Mouse (Mus musculus) heart, adult 9 months (tissue): ENCODE data around the gene Plod1.
"Not testable (repeated sequence)": the region's sequence is repeated elsewhere in the genome, so short reads cannot be mapped to it uniquely, and the experiment has no call there.

ENCODE experiments used
- DNase-seq, 2 experiments: peaks; one replicate each; pipeline ENCODE4 v3.0.0; 2022; ENCODE audit warnings: low spot score in 2 of 2

Plod1 gene

GRCm38 (mm10) chr4:147896411-147896810, 40.2 kb downstream of the Plod1 start:
- DNase-seq = no peak

- no peak for DNase-seq
Measured at GRCm38 (mm10) chr4:147895815-147896330, 40.7 kb downstream of the Plod1 start.

DNA sequence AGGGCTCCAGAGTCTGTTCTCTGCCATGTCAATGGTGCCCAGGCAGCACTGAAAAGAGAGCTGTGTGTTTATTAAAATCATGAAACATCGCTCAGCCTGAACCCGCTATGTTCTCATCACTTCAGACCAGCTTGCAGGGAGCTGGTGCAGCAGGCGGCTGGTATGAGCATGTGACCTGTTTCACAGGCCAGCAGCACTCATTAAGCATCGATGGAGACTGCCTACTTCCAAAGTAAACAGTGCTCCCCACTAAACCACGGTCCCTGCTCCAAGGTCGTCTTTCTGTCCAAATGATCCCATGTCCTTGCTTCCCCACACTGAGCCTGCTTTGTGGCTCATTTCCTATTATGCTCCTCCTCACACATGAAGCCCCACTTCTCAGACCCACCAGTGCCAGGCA, 46.2 kb downstream of the Plod1 start:
- no peak for DNase-seq

DNA sequence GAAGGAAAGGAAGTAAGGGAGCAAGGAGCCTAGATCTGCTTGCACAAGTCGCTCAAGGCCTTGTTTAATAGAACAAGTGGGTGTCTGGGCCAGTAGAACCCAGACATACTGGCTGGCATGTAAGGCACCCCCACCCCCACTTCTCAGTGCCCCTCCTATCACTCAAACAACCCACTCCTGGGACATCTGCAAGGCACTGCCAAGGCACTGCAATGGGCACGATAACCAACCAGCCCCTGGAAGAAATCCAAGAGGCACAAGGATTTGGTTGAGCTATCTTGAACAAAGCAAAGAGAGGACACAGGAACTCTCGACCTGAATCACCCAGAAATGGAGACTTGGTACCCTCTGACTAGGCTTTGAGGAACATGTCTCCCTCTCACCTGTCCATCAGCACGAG, 48.3 kb downstream of the Plod1 start:
- no peak for DNase-seq

DNA sequence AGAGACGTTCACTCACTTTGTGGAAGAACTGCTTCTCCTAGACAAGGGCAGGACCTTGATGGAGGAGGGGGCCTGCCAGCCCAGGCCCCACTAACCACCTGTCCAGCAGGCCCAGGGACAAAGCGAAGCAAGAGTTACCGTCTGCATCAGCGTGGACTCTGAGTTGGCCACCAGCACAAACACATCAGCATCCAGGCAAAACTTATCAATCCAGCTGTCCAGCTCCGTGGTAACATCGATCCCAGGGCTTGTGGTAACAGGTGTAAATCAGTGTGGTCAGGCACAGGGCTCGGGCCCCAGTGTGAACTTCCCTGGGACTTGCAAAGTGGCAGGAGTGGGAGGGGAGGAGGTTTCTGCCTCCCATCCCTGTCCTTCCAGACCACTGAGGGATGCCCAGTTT, 49.3 kb downstream of the Plod1 start:
- no peak for DNase-seq

DNA sequence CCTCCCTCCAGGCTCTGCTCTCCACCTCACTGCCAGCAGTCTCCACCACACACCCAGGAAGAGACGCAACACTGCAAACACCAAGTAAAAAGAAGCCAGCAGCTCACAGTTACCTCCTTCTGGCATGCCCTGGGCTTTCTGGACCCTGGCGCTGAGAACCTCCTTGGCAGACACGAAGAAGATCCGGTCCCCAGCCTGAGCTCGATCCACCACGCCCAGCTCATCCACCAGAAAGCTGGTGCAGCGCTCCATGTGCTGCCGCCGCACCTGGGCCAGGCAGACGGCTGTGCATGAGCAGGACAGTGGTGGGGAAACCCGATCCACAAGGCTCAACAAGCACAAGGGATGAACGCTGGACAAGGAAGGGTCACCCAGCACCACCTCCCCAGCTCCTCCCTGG, 50.4 kb downstream of the Plod1 start:
- DNase-seq = no peak

- no peak for DNase-seq
Measured at GRCm38 (mm10) chr4:147884138-147884537, 52.4 kb downstream of the Plod1 start.

DNA sequence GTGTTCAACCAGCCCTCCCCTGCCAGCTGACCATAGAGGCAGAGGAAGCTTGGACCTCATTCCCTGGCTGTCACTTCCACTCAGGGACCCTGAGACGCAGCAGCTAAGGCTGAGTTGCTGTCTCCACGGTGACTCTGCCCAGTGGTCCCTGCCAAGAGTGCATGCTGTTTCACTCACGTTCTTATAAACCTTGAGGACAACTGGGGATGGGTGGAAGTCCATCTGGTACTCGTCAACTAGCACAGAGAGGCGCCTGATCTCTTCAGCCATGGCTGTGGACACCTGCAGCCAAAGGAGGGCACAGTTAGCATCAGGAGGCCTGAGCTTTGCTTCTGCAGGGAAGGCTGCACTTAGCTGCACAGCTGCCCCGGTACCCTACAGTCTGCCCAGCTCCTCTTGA, 53.5 kb downstream of the Plod1 start:
- DNase-seq = no peak

DNA sequence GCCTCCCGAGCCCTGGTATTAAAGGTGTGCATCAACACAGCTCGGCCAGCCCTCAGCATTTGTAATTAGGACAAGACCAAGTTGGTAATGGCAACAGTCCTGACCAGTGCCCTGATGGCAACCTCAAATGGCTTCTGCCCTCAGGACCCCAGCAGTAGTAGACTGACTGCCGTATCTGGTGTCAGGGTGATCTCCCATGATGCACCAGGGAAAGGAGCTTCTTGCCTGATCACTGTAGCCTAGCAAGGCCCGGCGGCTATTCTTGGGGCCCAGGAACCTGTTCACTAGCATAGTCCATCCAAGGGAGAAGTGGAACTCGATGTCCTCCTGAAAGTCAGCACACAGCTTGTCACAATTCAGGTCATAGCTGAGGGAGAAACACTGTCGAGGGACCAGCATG, 54.8 kb downstream of the Plod1 start:
- DNase-seq = no peak

DNA sequence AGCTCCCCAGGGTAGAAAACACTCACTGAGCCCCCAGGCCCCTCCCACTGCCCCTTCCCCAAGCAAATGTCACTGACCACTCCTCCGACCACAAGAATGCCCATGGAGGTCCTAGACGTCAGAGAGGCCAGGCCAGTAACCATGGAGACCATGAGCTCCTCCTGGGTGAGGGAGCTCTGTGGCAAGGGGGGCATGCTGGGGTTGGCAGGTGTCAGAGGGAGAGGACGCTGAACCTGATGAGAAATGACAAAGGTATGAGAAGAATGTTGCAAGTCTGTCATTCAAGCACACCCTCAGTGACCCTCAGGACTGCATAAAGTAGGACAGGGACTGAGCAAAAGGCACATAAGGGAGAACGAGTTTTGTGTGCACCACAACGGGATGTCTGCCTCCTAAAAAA, 56.7 kb downstream of the Plod1 start:
- no peak for DNase-seq

GRCm38 (mm10) chr4:147879456-147879855, 57.1 kb downstream of the Plod1 start:
- no peak for DNase-seq

DNA sequence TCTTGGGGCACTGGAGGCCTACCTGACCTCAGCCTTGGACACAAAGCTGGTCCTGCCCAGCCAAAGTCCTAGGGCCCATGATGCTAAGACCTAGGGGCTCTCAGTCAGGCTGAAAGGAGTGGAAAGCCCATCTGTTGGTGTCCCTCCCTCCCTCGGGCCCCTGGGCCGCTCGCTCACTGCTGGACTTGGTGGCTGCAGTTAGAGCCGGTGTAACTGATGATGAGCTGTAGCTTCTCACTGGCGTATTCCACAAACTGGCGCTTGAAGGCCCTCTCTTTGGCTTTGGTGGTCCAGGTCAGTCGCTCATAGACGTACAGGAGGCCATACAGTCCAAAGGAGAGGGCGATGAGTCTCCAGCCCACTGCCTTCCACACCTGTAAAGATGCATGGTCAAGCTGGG, 58.0 kb downstream of the Plod1 start:
- DNase-seq = no peak

GRCm38 (mm10) chr4:147875852-147876575, 60.6 kb downstream of the Plod1 start:
- no peak for DNase-seq

- no peak for DNase-seq
Measured at GRCm38 (mm10) chr4:147869238-147869637, 67.3 kb downstream of the Plod1 start.

DNA sequence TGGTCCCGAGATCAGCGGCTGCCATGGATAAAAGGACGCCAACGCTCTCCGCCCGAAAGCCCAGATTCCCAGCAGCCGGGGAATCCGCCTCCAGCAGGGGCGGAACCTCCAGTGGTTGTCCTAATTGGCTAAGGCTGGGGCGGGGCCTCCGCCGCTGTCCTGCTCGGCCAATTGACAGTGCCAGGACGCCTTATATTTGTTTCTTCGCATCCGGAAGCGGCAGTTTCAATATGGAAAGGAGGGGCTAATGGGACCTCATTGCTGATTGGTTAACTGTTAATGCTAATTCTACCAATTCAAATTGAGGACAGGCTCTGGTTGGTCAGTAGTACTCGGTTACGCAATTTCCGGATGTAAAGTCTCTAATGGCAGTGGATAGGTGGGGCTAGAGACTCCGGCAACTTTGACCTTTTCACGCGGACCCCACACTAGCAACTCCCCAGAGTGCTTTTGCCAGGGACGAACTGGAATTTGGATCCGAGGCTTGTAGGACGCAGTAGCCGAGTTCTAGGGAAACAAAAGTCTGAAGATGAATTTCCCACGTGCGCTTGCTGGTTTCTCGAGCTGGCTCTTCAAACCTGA, 68.0 kb downstream of the Plod1 start, which contains the start of the genes Miip and Fv1:
Miip (minus strand) TSS at position 367 of the 582 bp plus-strand sequence.
Fv1 (plus strand) TSS at position 530 of the 582 bp plus-strand sequence.
- DNase-seq = peak; percentile 99

DNA sequence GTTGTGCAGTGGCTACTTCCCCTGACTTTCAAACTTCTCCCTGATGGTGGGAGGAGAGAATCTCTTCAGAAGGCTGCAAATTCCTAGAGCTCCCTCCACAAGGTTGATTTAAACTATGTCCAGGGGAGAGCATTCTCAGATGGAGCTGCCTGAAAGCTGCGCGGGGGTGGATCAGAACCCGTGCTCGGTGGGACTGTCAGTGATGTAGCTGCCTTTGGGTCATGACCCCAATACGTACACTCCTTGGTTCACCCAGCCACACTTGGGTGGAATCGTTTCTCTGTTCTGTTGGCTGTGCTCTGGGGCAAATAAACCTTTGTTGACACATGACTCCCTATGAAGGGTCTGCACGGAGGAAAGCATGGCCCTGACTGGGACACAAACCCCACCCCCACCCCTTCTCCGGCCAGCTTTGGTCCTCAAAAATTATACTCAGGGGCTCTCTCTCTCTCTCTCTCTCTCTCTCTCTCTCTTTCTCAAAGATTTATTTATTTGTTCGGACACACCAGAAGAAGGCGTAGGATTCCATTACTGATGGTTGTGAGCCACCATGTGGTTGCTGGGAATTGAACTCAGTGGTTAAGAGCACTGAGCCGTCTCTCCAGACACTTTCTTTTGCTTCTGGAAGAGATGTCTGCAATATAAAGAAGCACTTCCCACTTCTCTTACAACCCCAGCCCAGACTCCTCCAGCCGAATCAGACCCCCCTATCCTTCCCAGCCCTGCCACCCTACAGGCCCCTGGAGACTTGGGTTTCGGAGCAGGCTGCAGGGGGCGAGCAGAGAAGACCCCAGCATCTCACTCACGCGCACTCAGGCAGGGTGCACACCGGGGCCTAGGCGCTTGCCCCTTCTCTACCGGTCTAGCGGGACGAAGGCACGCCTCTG, 68.8 kb downstream of the Plod1 start:
- DNase-seq = no peak

DNA sequence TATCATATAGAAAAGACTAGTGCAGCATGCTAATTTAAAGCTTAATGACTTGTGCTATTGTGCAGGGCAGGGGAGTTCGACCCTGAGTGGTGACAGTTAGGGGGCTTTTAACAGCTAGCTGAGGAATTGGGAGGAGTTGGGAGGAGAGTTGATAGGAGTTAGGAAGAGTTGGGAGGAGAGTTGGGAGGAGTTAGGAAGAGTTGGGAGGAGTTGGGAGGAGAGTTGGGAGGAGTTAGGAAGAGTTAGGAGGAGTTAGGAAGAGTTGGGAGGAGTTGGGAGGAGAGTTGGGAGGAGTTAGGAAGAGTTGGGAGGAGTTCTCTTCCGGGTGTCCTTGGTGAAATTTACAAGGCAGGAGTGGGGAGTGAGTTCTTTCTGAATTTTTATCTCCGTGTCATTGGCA, 69.8 kb downstream of the Plod1 start:
- DNase-seq = not testable (repeated sequence)

- DNase-seq = no peak
Measured at GRCm38 (mm10) chr4:147866056-147866455, 70.5 kb downstream of the Plod1 start.

- no peak for DNase-seq
Measured at GRCm38 (mm10) chr4:147865651-147866050, 70.9 kb downstream of the Plod1 start.

- no peak for DNase-seq
Measured at GRCm38 (mm10) chr4:147862051-147862450, 74.5 kb downstream of the Plod1 start.
